Mouse (Mus musculus): ENCODE results near the gene Cdan1.
"Not testable (repeated sequence)": the region's sequence is repeated elsewhere in the genome, so short reads cannot be mapped to it uniquely, and the experiment has no call there.

Gene Cdan1

DNA sequence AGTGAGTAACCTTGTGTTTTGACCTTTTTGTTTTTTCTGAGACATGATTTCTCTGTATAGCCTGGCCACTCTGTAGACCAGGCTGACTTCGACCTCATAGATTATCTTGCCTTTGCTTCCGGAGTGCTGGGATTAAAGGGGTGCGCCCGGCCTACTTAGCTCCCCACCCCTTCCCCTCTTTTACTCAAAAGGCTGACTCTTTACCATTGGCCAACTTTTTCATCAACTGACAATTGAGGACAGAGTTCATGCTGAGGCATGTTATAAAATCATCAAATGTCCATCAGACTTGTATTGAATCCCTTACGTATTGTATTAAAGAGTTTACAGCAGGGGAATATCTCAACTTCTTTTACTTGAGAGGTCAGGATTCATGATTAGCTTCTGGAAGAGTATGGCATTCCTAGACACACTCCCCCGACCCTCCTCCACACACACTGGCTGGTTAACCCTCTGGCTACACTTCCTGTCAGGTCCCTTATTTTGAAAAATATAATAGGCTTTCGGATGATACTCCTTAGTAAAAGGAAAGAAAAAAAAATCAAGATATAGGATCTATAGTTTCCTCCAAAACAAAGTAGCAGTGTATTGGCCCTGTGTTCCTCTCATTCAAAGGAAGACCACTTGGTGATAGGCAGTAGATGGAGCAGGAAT lies 117.9 kb downstream of the Cdan1 start:
- no peak for DNase-seq

DNA sequence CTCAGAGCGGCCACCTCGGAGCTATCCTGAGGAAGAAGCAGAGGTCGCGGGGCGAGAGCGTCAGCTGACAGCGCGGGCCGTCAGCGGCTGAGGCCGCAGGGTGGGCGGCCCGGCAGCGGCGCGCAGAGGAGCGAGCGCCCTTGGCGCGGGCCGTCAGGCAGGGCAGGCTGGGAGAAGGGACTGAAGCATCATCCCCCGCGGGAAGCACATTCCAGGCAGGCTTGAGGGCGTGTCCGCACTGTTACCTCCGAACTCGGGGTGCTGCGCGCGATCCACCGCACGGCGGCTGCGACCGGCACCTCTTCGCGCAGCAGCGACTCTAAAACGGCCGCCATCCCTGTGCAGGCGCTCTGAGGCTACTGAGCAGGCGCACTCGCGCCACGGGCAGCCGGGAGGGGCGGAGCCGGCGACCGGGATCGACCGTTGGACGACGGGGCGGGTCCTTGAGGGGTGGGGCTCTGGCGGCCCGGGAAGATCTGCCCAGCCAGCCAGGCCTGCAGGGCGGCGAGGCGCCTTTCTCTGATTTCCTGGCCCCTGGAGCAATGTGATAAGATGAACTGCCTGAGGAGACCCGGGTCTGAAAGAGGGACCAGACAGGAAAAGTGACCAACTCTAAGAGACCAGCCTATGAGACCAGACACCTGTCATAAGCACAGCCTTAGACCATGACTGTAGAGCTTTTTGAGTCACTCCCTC lies 118.6 kb downstream of the Cdan1 start:
- peak; percentile 95 for DNase-seq

DNA sequence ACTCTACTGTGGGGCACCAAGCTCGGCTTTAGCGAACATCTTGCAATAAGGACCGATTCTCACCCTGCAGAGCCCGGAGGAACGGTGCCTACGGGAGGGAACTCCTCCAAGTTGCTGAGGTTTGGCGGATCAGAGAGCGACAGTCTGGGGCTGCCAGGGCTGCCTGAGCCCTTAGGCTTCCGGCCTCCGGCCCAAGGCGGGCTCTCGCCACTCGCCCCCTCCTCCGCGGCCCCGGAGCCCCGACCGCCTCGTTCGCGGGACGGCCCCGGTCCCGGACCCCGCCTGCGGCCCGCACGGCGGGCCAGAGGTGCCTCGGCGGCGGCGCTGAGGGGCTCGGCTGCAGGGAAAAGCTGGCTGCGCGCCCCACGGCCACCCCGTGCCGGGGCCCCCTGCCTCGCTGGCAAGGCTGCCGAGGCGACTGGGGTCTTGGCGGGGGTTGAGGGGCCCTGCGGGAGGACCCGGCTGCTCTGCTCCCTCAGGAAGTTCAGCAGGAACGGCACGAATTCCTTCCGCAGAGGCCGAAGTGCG lies 119.2 kb downstream of the Cdan1 start:
- peak; percentile 30 for DNase-seq

DNA sequence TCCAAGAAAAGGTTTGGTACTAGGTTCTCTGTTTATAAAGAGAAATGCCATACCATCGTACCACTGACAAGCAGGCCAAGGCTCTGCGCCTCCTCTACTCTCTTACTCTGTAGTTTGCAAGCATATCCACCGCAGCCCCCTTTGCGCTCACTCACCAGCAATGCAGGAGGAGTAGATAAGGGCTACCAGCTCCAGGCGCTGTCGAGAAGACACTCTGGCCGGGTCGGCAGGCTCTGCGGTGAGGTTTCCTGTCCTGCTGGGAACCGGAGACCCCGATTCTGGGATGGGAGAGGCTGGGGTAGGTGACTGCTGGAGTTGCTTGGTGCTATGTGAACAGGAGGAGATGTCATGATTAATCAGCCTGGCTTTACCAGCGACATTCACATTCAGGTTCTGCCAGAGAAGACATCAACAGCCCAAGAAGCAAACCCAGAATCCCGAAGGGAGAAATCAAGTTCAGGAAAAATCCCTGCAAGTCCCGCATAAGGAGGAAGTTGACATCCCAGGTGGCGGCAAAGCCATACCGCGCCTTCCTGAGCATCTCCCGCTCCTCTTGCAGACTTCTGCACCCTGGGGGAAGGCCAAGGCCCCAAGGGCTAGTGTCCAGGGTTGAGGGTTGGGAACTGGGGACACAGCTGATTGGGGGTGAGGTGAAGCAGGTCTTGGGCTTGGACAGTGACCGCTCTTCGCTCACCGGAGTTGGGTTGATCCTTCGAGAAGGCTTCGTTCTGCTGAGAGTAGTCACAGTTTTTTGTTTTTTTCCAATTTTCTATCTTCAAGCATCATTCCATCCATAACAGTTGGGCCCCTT lies 119.9 kb downstream of the Cdan1 start:
- no peak for DNase-seq

DNA sequence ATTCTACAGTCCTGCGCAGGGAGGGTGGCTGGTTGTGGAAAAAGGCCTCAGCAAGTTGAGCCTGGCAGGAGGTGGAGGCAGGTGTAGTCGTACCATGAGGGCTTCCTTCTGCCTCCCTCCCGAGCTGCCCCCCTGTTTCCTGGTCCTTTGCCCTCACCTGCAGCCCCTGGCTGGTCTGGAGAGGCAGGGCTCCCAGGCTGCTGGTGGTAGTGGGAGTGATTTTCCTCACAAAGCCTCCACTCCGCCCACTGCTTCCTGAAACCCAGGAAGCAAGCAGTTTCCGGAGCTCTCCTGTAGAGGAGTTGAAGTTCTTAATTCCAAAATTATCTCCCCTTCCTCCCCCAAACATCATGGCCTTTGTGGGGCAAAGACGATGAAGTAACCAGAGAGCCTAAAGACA lies 125.8 kb downstream of the Cdan1 start:
- DNase-seq, result no peak

DNA sequence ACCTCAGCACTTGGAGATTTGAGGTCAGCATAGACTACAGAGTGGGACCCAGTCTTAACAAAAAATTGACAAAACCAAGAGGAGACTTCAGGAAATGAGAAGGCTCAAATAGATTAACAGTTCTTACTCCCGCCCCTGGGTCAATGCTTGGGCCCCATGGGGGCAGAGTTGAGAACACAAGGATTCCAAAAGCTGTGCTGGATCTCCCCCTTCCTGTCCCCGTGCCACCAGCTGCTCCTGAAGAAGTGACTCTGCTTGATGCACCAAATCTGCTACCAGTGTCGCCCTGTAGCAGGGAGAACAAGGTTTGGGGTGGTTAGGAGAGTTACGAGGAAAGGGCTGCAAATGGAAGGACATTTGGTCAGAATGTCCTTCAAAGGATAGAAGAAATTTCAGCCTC lies 126.3 kb downstream of the Cdan1 start:
- no peak for DNase-seq

DNA sequence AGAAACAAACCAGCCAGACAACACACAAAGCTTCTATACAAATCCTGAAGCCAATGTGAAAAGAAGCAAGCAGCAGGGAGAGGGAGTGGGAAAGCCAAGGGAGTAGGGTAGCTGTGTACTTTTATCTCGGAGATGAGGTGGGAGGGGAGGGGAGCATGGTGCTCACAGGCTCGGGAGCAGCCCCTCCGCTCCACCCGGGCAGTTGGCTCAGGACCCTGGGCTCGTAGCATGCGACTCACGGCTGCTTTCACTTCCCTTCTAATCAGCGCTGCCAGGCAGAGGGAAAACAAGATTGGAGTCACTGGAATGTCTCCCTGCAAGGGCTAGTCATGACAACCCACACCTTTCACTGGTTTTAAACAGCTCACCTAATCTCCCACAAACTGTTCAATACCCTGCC lies 127.4 kb downstream of the Cdan1 start:
- DNase-seq, result no peak

DNA sequence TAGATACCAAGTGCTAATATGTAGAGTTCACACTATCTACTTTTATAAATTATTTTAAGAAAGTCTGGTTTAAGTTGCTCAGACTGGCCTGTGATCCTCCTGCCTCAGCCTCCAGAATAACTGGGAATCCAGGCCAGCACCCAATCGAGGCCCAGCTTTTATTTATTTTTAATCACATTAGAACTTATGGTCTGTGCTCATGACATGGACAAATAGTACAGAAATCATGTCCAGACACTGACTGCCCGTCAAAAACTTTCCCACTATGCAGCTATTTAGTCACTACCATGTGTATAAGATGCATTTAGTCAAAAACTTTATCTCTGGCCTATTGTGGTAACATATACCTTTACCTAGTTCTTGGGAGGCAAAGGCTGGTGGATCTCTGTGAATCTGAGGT lies 128.0 kb downstream of the Cdan1 start:
- no peak for DNase-seq

DNA sequence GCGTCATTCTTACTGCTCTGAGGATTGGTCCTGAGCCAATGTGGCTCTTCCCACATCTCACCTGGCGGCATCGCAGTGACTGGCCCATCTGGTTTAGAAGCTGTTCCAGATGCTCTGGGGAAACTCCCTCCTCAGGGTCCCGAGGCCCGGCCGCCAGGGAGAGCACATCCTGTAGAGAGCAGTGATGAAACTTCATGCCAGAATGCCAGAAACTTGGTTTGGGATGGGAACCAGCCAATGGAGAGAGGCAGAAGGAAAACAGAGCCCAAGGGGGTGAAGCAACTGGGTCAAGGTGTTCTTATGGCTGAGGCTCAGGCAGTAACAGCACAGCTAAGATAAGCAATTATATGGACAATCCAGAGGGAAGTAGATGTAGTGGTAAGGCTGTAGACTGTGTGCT lies 129.1 kb downstream of the Cdan1 start:
- no peak for DNase-seq

DNA sequence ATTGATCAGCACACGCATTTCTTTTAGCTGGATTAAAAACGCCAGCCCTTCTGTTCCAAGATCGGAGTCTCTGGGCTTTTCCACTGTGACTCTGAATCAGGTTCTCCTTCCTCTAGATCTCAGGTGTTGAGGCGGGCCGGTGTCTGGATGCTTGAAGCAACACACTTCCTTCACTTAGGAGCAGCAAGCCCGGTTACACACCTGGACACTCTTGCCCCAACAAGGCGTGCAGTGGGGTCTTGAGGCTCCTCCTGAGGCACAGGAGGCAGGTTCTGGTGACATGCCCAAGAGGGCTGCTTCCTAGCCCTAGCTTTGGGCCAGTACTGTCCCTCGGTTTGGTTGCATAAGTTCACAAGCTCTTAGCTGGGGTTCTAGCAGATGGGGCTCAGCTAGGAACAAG lies 131.4 kb downstream of the Cdan1 start:
- DNase-seq, result no peak

DNA sequence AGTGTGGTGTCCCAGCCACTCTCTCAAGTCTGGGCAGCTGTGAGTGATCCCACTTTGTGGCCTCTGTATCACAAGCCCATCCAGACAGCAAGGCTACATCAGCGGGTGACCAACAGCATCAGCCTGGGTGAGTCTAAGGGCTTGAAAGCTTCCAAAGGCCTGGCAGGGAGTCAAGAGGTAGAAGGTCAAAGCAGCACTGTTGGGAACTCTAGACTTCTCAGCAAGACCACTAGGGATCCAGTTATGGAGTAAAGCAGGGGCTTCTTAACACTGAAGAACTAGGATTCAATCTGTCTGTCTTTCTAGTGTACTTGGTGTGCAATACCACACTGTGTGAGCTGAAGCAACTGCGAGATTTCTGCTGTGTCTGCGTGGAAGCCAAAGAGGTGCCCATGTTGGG lies 136.5 kb downstream of the Cdan1 start:
- DNase-seq, result no peak

DNA sequence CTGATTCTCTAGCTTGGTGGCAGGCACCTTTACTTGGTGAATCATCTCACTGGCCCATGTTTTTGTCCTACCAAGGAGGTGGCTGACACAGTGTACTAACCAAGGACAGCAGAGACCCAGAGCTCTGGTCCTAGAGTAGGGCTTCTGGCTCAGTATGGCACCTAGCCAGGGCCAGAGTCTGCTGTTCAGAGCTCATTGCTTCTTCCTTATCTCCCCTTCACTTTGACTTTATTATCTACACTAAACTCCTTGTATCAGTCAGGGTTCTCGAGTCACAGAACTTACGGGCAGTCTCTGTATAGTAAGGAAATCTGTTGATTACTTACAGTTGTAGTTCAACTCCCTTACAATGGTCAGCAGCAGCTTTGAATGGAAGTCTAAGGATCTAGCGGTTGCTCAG lies 139.0 kb downstream of the Cdan1 start:
- DNase-seq, result no peak

DNA sequence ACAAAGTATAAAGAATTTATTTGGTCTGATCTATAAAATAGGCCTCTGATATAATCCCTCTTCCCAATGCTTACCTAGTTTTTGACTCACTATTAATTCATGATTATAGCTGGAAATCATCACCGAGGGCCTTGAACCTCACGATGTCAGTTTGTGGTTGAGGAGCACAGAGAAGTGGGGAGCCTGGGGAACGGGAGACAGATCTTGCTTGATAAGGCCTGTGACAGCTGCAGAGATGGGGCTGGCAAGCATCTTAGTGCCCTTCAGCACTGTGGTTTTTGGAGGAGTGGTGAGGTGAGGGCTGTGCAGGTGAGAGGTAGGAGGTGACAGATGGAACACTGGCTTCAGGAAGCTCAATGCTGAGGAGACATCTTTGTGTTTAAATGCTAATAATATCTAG lies 139.8 kb downstream of the Cdan1 start:
- DNase-seq, result no peak

DNA sequence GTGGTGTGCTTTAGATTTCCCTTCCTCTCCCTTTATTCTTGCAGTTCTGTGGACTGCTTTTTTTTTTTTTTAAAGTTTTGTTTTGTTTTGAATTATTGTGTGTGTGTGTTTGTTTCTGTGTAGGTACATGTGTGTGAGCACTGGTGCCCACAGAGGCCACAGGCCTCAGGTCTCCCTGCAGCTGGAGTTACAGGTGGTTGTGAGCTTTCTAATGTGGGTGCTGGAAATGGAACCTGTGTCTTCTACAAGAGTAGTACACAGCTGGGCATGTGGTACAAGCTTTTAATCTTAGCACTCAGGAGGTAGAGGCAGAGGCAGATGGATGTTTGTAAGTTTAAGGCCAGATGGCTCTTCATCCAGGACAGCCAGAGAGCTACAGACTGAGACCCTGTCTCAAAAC lies 142.9 kb downstream of the Cdan1 start:
- DNase-seq, result no peak

DNA sequence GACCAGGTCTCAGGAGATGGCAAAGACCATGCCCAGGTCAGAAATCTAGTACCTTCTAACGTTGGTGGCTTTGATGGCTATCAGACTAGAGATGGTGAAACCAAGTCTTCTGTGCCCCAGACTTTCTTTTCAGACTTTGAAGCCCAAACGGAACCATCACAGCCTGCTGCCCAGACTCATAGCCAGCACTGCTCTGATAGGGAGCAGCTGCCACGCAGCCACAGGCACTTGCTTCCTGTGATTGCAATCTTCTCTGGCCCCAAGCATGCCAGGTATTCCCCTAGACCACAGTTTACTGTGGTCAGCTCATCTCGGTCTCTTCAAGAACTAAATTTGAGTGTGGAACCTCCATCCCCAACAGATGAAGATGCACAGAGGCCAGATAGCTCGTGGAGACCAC lies 147.3 kb downstream of the Cdan1 start:
- no peak for DNase-seq

DNA sequence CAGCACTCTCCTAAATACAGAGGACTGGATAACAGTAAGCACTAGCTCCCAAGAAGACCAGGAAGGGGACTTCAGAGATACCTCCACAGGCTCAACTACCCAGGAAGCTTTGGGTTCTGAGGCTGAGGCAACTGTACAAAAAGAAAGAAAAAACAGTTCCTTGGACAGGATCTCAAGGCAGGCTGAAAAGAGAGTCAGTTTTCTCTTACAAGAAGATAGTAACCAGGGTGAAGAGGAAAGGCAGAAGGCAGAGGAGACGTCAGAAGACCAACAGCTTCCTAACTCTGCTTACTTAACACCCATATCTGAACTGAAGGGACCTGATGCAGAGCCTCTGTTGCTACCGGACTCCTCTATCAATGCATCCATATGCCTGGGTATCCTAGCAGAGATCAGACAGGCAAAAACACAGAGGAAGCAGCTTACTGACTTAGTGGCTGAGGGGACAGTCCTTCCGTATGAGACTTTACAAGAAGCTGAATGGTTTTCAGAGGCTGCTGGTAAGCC lies 149.5 kb downstream of the Cdan1 start:
- no peak for DNase-seq

DNA sequence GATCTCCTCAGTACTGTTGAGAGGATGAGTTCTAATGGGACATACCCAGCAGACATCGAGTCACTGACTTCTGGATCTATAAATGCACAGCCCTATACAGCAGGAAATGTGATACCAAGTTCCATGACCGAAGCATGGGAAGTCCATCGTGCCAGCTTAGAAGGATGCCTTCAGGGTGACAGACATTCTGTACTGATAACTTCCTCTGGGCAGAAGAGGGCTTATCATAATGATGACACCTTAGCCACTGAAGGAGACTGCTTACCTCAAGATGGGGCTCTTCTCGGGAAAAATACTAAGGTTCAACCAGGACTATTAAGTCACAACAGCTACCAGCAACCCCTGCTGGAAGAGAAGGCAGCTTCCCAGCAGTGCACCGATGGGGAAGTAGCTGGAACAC lies 152.2 kb downstream of the Cdan1 start:
- no peak for DNase-seq

DNA sequence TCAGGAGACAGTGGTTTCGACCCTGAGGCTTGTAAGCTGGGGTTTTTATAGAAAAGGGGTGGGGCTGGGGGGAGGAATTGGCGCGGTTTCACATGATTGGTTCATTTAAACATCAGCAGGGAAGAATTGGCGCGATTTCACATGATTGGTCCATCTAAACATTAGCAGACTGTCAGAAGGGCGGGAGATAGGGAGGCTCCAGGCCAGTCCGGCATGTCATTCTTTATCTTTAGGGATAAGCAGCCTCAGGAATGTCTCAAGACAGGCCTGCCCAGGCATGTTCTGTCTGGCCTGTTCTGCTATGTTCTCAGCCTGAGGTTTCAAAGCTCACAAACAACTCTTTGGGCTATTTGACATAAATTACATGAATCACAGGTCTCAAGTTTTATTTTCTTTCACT lies 168.8 kb downstream of the Cdan1 start:
- not testable (repeated sequence) for DNase-seq

DNA sequence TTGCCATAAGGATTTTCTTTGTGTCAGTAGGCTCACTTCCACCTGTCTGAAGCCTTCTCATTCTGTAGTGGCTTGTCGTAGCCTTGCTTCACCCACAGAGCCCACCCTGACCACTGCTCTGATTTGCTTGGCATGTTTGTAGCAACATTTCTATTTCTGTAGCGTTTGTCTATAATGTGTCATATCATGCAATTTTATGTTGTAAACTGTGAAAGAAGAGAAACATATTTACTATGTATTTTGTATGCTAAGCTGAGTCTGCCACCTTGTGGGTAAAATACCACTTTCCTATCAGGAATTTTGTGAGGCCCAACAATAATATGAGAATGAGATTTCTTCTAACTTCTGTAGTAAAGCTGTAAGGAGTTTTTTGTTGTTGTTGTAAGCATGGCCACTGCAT lies 179.7 kb downstream of the Cdan1 start:
- DNase-seq, result no peak

DNA sequence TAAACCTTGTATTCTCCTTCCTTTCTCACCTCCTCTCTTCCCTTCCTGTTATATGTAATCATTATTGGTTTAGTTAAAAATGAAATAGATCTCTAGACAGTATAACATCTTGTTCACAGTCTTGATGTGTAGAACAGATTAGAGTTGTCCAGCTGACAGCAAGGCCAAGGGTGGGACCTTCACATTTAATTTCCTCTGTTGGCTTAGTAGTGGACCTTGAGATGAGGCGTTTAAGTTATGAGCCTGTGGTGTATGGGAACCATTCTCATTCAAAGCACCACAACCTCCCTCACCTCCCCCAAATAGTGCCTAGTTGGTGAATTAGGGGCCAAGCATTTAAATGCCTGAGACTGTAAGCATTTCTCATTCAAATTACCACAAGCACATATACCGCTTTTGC lies 182.5 kb downstream of the Cdan1 start:
- no peak for DNase-seq

Data from lung, postnatal 14 days (tissue).